Mouse (Mus musculus) kidney, postnatal 0 days (tissue): ENCODE measurements around the gene Galnt18. TPM values are rescaled to one million over a fixed set of nuclear protein-coding genes. Genes with fewer than 3 reads are reported as not detected.
A peak's percentile ranks its signal among the peaks of the same experiment; 100 is the strongest.

Experiments used
- ATAC-seq: fragments of 200-750 bp; cut with Nextera tagmentation; replicated peaks from 2 replicates; pipeline ENCODE4 v1.8.0; 2017; ENCODE audit warnings: low read depth, moderate number of reproducible peaks, moderate TSS enrichment, moderate library complexity; ENCODE audit not compliant: low FRiP score
- DNase-seq: peaks from one replicate; pipeline ENCODE4 v3.0.0-alpha.2; 2016; ENCODE audit warnings: low spot score
- H3K27ac ChIP-seq: fragments of 300-500 bp; sonication (generic); 2 replicates; pipeline ENCODE4 v1.5.1; 2014; ENCODE audit warnings: mild to moderate bottlenecking
- H3K27me3 ChIP-seq: fragments of 300-500 bp; sonication (generic); 2 replicates; pipeline ENCODE4 v1.6.1; 2014; ENCODE audit warnings: low read length, mixed read lengths; ENCODE audit not compliant: insufficient read depth
- H3K36me3 ChIP-seq: fragments of 300-500 bp; sonication (generic); 2 replicates; pipeline ENCODE4 v1.6.1; 2014; ENCODE audit warnings: low read length, mixed read lengths; ENCODE audit not compliant: insufficient read depth
- H3K4me1 ChIP-seq: fragments of 300-500 bp; sonication (generic); replicated peaks from 2 replicates; pipeline ENCODE4 v1.6.1; 2014; ENCODE audit warnings: antibody characterized with exemption, low read length, mixed read lengths; ENCODE audit not compliant: insufficient read depth
- H3K4me2 ChIP-seq: fragments of 300-500 bp; sonication (generic); 2 replicates; pipeline ENCODE4 v1.6.1; 2014; ENCODE audit warnings: mild to moderate bottlenecking, low read length, moderate library complexity, mixed read lengths
- H3K4me3 ChIP-seq: fragments of 300-500 bp; sonication (generic); replicated peaks from 2 replicates; pipeline ENCODE4 v1.5.1; 2014; ENCODE audit warnings: low read depth, low read length
- H3K9ac ChIP-seq: fragments of 300-500 bp; sonication (generic); 2 replicates; pipeline ENCODE4 v1.6.1; 2014; ENCODE audit warnings: low read depth, low read length
- H3K9me3 ChIP-seq: fragments of 300-500 bp; sonication (generic); replicated peaks from 2 replicates; pipeline ENCODE4 v1.6.1; 2016; ENCODE audit warnings: low read length, inconsistent platforms, mixed read lengths
- CTCF ChIP-seq: IDR thresholded peaks from 2 replicates; pipeline ENCODE4 v1.5.1; 2016; ENCODE audit warnings: antibody characterized with exemption, low read depth, mild to moderate bottlenecking, moderate library complexity
- WGBS: fragments of 180-500 bp; shearing (Covaris S2); extraction: QIAGEN DNeasy Blood & Tissue Kit; methylation state at CpG from one replicate; pipeline ENCODE4 v1.1.7; 2014; 5-methylcytosine and 5-hydroxymethylcytosine counted together
- polyA plus RNA-seq: library from polyadenylated mRNA; unstranded; fragments of >200 nt; fragmentation: Nextera tagmentation; extraction: Ambion mirVana; gene quantifications from 2 replicates; pipeline ENCODE4 v1.2.1, GENCODE M21; 2015

Galnt18 gene
- polyA plus RNA-seq, 1 experiment from 2014 or later: 52.1 TPM

DNA sequence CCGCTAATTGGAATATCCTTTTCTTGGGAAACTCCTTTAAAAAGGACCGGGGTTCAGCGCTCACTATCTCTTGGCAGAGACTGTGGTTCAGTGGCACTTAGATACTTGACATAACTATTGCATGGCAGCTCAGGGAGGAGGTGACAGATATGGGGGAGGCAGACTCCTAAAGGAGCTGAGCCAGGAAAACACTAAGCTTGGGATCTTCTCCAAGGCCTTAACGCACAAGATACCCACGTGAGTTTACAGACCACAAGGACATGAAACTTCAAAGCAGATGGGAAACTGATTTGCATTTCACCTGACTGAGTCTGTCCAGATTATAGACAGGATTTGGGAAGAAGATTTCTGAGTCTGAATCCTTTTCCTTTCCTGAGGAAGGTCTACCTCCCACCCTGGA lies 141.3 kb downstream of the Galnt18 start:
- H3K4me2 ChIP-seq: no peak overlapping the region
- DNase-seq: no peak
- no peaks in the 10 kb centered on the region for H3K36me3 ChIP-seq
- no peak for ATAC-seq
- H3K27ac ChIP-seq: no peak overlapping the region
- H3K4me3 ChIP-seq: no peak overlapping the region
- no peaks in the 10 kb centered on the region for H3K9me3 ChIP-seq
- H3K9ac ChIP-seq: no peak overlapping the region
- 49% methylated on average over 5 of the region's 5 CpGs for WGBS
- no peak for TF ChIP-seq CTCF
- H3K4me1 ChIP-seq: 0 out of 2 replicates have a peak, but pooled peaks cover 7% of the 10 kb centered on the region
- no peaks in the 10 kb centered on the region for H3K27me3 ChIP-seq

DNA sequence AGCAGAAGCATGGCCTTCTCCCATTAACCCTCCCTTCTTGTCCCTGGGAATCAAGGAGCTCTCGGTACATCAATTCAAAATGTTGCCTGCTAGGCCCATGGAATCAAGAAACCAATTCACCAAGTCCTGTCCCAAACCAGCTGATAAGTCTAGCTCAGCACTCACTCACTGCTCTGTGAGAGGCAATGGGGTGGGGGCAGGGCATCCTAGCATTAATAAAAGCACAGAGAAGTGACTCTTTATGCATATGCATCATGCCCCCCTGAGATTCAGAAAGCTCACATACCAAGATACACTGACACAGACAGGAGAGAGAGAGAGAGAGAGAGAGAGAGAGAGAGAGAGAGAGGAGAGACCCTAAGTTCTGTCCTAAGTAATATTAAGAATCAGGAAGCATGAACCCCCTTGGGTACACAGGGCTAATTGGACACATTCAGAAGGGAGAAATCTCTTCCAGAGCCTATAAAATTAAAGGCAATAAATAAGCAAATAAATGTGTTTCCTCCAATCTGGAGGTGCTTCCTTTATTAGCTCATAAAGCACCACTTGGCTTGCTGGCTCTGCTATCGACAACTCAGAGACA lies 141.8 kb downstream of the Galnt18 start:
- 66% methylated on average over 2 of the region's 2 CpGs for WGBS
- DNase-seq: peak; percentile 5
- no peaks in the 10 kb centered on the region for H3K27me3 ChIP-seq
- no peak for TF ChIP-seq CTCF
- H3K36me3 ChIP-seq: no peaks in the 10 kb centered on the region
- no peak overlapping the region for H3K27ac ChIP-seq
- H3K4me3 ChIP-seq: no peak overlapping the region
- H3K4me1 ChIP-seq: 0 out of 2 replicates have a peak, but pooled peaks cover 7% of the 10 kb centered on the region
- no peaks in the 10 kb centered on the region for H3K9me3 ChIP-seq
- no peak overlapping the region for H3K9ac ChIP-seq
- no peak overlapping the region for H3K4me2 ChIP-seq
- no peak for ATAC-seq

DNA sequence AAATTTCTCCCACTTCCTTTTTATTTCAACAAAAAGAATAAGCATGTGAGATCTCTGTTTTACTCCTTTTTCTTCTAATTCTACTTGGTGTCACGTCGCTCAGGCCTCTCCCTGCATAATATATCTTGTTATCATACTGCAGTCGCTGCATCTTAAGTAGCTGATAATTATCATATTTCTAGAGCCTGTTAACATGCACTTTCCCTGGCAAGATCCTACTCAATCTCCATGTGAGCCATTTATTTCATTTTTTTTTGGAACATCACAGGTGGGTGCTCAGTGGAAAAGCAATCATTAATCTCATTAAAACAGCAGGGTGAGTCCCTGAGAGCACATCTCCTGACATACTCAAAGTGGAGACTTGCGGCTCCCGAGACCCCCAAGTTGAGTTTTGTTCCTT lies 143.3 kb downstream of the Galnt18 start:
- Histone ChIP-seq H3K9me3 (no peaks in the 10 kb centered on the region), H3K9ac (no peak overlapping the region), H3K4me3 (no peak overlapping the region), H3K4me2 (no peak overlapping the region), H3K36me3 (no peaks in the 10 kb centered on the region), H3K4me1 (0 out of 2 replicates have a peak, but pooled peaks cover 7% of the 10 kb centered on the region), H3K27ac (no peak overlapping the region), H3K27me3 (no peaks in the 10 kb centered on the region)
- WGBS: 95% methylated on average over 5 of the region's 5 CpGs
- TF ChIP-seq CTCF: no peak
- no peak for ATAC-seq
- DNase-seq: no peak

DNA sequence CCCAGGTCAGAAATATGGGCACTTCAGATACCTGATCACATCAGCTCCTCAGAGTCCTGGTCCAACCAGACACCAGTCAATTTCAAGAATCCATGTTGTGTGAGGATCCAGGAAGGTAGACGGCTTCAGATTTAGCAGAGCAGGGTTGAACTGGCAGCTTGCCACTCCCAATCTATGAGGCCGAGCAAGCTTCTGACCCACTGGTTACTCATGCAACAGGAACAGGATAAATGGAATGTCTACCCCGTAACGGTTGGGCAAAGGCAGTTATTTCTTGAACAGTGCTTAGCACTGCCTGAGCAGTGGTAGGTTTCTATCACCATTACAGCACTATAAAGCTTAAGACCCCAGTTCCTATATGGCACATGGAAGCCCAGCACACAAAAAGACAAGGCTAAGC lies 148.5 kb downstream of the Galnt18 start:
- H3K4me2 ChIP-seq: no peak overlapping the region
- DNase-seq (peak; percentile 22), ATAC-seq (no peak)
- no peaks in the 10 kb centered on the region for H3K4me1 ChIP-seq
- WGBS: 59% methylated on average over 4 of the region's 4 CpGs
- no peaks in the 10 kb centered on the region for H3K36me3 ChIP-seq
- H3K9ac ChIP-seq: no peak overlapping the region
- H3K27me3 ChIP-seq: no peaks in the 10 kb centered on the region
- H3K27ac ChIP-seq: no peak overlapping the region
- no peaks in the 10 kb centered on the region for H3K9me3 ChIP-seq
- H3K4me3 ChIP-seq: no peak overlapping the region
- no peak for TF ChIP-seq CTCF

DNA sequence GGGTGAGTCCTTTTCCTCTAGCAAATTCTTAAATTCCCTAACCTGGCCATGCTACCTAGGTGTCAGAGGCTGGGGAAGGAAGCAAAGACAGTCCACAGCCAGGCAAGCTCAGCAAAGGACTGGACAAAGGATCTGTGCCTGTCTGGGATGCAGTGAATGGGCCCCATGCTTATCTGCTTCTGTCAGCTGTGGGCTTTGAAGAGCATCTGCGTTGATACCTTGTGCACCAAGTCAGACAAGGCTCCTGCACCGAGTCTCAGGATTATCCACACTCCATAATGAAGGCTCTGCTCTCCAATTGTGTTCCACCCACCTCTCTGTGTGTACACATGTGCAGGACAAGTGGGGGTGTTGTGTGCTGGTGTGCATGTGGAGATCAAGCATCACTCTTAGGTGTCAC lies 153.5 kb downstream of the Galnt18 start:
- no peak for ATAC-seq
- DNase-seq: no peak
- 76% methylated on average over 2 of the region's 2 CpGs for WGBS

DNA sequence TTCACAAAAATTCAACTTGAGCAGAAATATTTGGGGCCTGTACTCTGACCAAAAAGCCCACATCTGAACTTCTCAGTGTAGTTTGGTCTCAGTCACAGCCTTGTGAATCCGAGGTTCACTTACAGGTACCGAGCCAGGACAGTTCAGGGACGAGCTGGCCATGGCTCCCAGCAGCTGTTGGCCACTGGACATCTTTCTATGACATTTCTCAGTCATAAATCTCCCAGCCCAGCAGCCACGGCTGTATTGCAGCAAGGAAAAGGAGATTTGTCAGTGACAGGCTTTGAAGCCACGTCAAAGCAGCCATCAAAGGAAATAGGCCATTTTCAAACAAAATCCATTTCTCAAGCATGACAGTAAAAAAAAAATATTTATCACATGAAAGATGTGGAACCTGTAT lies 154.0 kb downstream of the Galnt18 start:
- no peaks in the 10 kb centered on the region for H3K4me1 ChIP-seq
- no peak overlapping the region for H3K4me3 ChIP-seq
- H3K27ac ChIP-seq: no peak overlapping the region
- no peaks in the 10 kb centered on the region for H3K27me3 ChIP-seq
- H3K9ac ChIP-seq: no peak overlapping the region
- no peak for ATAC-seq
- no peak for TF ChIP-seq CTCF
- WGBS: 69% methylated on average over 5 of the region's 5 CpGs
- H3K36me3 ChIP-seq: no peaks in the 10 kb centered on the region
- H3K9me3 ChIP-seq: no peaks in the 10 kb centered on the region
- H3K4me2 ChIP-seq: no peak overlapping the region
- DNase-seq: no peak

More for the DNA sequence above, 153.5 kb downstream of the Galnt18 start:
- no peak overlapping the region for H3K9ac ChIP-seq
- no peaks in the 10 kb centered on the region for H3K4me1 ChIP-seq
- no peaks in the 10 kb centered on the region for H3K9me3 ChIP-seq
- H3K27ac ChIP-seq: no peak overlapping the region
- no peaks in the 10 kb centered on the region for H3K36me3 ChIP-seq
- no peak overlapping the region for H3K4me3 ChIP-seq
- no peaks in the 10 kb centered on the region for H3K27me3 ChIP-seq
- no peak overlapping the region for H3K4me2 ChIP-seq
- no peak for TF ChIP-seq CTCF
